Mouse (Mus musculus) testis, postnatal 10 days (tissue): ENCODE measurements at regions not wholly inside any gene's neighbourhood (a gene's known extent, or its start where the extent isn't known, plus 50 kb on each side); places are given as distances from the start of the nearest gene placed in this dataset.

ENCODE experiments used
- DNase-seq: peaks from one replicate; pipeline ENCODE4 v3.0.0; 2021; ENCODE audit warnings: low spot score

- DNase-seq: no peak
Measured at GRCm38 (mm10) chr4:53386309-53386708, 53.9 kb upstream of the Slc44a1 start.

GRCm38 (mm10) chr4:53384761-53385160, 55.5 kb upstream of the Slc44a1 start:
- DNase-seq: peak; percentile 79

GRCm38 (mm10) chr4:53384104-53384503, 56.1 kb upstream of the Slc44a1 start:
- DNase-seq: no peak

GRCm38 (mm10) chr4:53382012-53382411, 58.2 kb upstream of the Slc44a1 start:
- DNase-seq: no peak

GRCm38 (mm10) chr4:53379855-53380254, 60.4 kb upstream of the Slc44a1 start:
- DNase-seq: no peak

- DNase-seq: no peak
Measured at GRCm38 (mm10) chr4:53376995-53377394, 63.2 kb upstream of the Slc44a1 start.

GRCm38 (mm10) chr4:53356374-53356773, 83.8 kb upstream of the Slc44a1 start:
- DNase-seq: no peak

- DNase-seq: no peak
Measured at GRCm38 (mm10) chr4:53354961-53355360, 85.3 kb upstream of the Slc44a1 start.

- no peak for DNase-seq
Measured at GRCm38 (mm10) chr4:53353399-53354090, 86.7 kb upstream of the Slc44a1 start.

- DNase-seq: no peak
Measured at GRCm38 (mm10) chr4:53351104-53351607, 89.1 kb upstream of the Slc44a1 start.

GRCm38 (mm10) chr4:53345346-53345745, 94.9 kb upstream of the Slc44a1 start:
- no peak for DNase-seq

GRCm38 (mm10) chr4:53344546-53344945, 95.7 kb upstream of the Slc44a1 start:
- no peak for DNase-seq

- no peak for DNase-seq
Measured at GRCm38 (mm10) chr4:53341181-53341580, 99.0 kb upstream of the Slc44a1 start.

- DNase-seq: peak; percentile 62
Measured at GRCm38 (mm10) chr4:53340021-53340667, 100.1 kb upstream of the Slc44a1 start.

- peak; percentile 68 for DNase-seq
Measured at GRCm38 (mm10) chr4:53339125-53340020, 100.8 kb upstream of the Slc44a1 start.

GRCm38 (mm10) chr4:53338479-53338878, 101.7 kb upstream of the Slc44a1 start:
- DNase-seq: no peak

GRCm38 (mm10) chr4:53337784-53338183, 102.4 kb upstream of the Slc44a1 start:
- DNase-seq: no peak

- DNase-seq: peak; percentile 57
Measured at GRCm38 (mm10) chr4:53327382-53328165, 112.6 kb upstream of the Slc44a1 start.

- DNase-seq: no peak
Measured at GRCm38 (mm10) chr4:53323838-53324237, 116.4 kb upstream of the Slc44a1 start.

- no peak for DNase-seq
Measured at GRCm38 (mm10) chr4:53323195-53323594, 117.0 kb upstream of the Slc44a1 start.

GRCm38 (mm10) chr4:53322484-53322883, 117.7 kb upstream of the Slc44a1 start:
- no peak for DNase-seq
